Mouse (Mus musculus) heart, postnatal 0 days (tissue): ENCODE results near the gene Ak8. TPM values are rescaled to one million over a fixed set of nuclear protein-coding genes. Genes with fewer than 3 reads are reported as not detected.

Experiments used
- ATAC-seq: fragments of 200-750 bp; cut with Nextera tagmentation; 2 replicates; pipeline ENCODE4 v1.8.0; 2017; ENCODE audit warnings: low read depth, moderate number of reproducible peaks, moderate library complexity; ENCODE audit not compliant: insufficient read depth
- DNase-seq: peaks from one replicate; pipeline ENCODE4 v3.0.0-alpha.2; 2016; ENCODE audit warnings: low spot score
- H3K27ac ChIP-seq: fragments of 300-500 bp; sonication (generic); 2 replicates; pipeline ENCODE4 v1.5.1; 2014; ENCODE audit warnings: low read depth, mild to moderate bottlenecking
- H3K27me3 ChIP-seq: fragments of 300-500 bp; sonication (generic); 2 replicates; pipeline ENCODE4 v1.6.1; 2014; ENCODE audit warnings: low read length, mixed read lengths; ENCODE audit not compliant: control insufficient read depth, insufficient read depth
- H3K36me3 ChIP-seq: fragments of 300-500 bp; sonication (generic); replicated peaks from 2 replicates; pipeline ENCODE4 v1.6.1; 2014; ENCODE audit warnings: low read length, mixed read lengths; ENCODE audit not compliant: control insufficient read depth, insufficient read depth
- H3K4me1 ChIP-seq: fragments of 300-500 bp; sonication (generic); 2 replicates; pipeline ENCODE4 v1.6.1; 2014; ENCODE audit warnings: antibody characterized with exemption; ENCODE audit not compliant: control insufficient read depth, insufficient read depth
- H3K4me2 ChIP-seq: fragments of 300-500 bp; sonication (generic); 2 replicates; pipeline ENCODE4 v1.6.1; 2014; ENCODE audit warnings: low read depth, mild to moderate bottlenecking, low read length, moderate library complexity
- H3K4me3 ChIP-seq: fragments of 300-500 bp; sonication (generic); 2 replicates; pipeline ENCODE4 v1.5.1; 2014; ENCODE audit warnings: low read depth, low read length
- H3K9ac ChIP-seq: fragments of 300-500 bp; sonication (generic); replicated peaks from 2 replicates; pipeline ENCODE4 v1.6.1; 2014; ENCODE audit warnings: low read depth, low read length, mixed read lengths
- H3K9me3 ChIP-seq: fragments of 300-500 bp; sonication (generic); replicated peaks from 2 replicates; pipeline ENCODE4 v1.6.1; 2016; ENCODE audit warnings: low read length; ENCODE audit not compliant: control insufficient read depth
- CTCF ChIP-seq: IDR thresholded peaks from 2 replicates; pipeline ENCODE4 v1.5.1; 2016; ENCODE audit warnings: antibody characterized with exemption, control low read depth, low read depth
- EP300 ChIP-seq: IDR thresholded peaks from 2 replicates; pipeline ENCODE4 v1.6.1; 2016; ENCODE audit warnings: antibody characterized with exemption, low read depth
- WGBS: fragments of 180-500 bp; shearing (Covaris S2); extraction: QIAGEN DNeasy Blood & Tissue Kit; methylation state at CpG from one replicate; pipeline ENCODE4 v1.1.7; 2014; 5-methylcytosine and 5-hydroxymethylcytosine counted together
- polyA plus RNA-seq: library from polyadenylated mRNA; unstranded; fragments of >200 nt; fragmentation: Nextera tagmentation; extraction: Ambion mirVana; gene quantifications from 2 replicates; pipeline ENCODE4 v1.2.1, GENCODE M21; 2015
- total RNA-seq: library from RNA; depleted of rRNA; stranded (reverse); fragments of >200 nt; gene quantifications from 2 replicates; pipeline ENCODE4 v1.2.3, GENCODE M21; 2014; ENCODE audit warnings: low replicate concordance

The Ak8 gene
- total and polyA plus RNA-seq, 2 experiments from 2014 or later = 0.37 TPM; not detected in 1

GRCm38 (mm10) chr2:28685895-28686294 is 14.1 kb upstream of the Ak8 start:
- no peak overlapping the region for H3K4me3 ChIP-seq
- TF ChIP-seq EP300 = no peak
- no peaks in the 10 kb centered on the region for H3K4me1 ChIP-seq
- H3K9ac ChIP-seq = no peak overlapping the region
- peaks cover 71% of the 10 kb centered on the region for H3K36me3 ChIP-seq
- no peaks in the 10 kb centered on the region for H3K27me3 ChIP-seq
- ATAC-seq (no peak), DNase-seq (no peak)
- no peaks in the 10 kb centered on the region for H3K9me3 ChIP-seq
- 86% methylated on average over 7 of the region's 7 CpGs for WGBS
- H3K27ac ChIP-seq = no peak overlapping the region
- H3K4me2 ChIP-seq = no peak overlapping the region

GRCm38 (mm10) chr2:28688431-28688830 is 11.5 kb upstream of the Ak8 start:
- Histone ChIP-seq H3K27me3 (no peaks in the 10 kb centered on the region), H3K27ac (no peak overlapping the region), H3K9me3 (no peaks in the 10 kb centered on the region), H3K4me3 (no peak overlapping the region), H3K9ac (no peak overlapping the region), H3K4me2 (no peak overlapping the region), H3K4me1 (no peaks in the 10 kb centered on the region), H3K36me3 (peaks cover 46% of the 10 kb centered on the region)
- no peak; the same call in 1 of the 2 replicates for ATAC-seq
- no peak for DNase-seq
- 56% methylated on average over 3 of the region's 3 CpGs for WGBS
- TF ChIP-seq CTCF = peak; percentile 66
- TF ChIP-seq EP300 = no peak

- TF ChIP-seq CTCF = no peak
- no peak for TF ChIP-seq EP300
- Histone ChIP-seq H3K4me1 (no peaks in the 10 kb centered on the region), H3K27ac (no peak overlapping the region), H3K27me3 (no peaks in the 10 kb centered on the region), H3K4me2 (no peak overlapping the region), H3K4me3 (no peak overlapping the region), H3K36me3 (0 out of 2 replicates have a peak, but pooled peaks cover 4% of the 10 kb centered on the region), H3K9ac (no peak overlapping the region), H3K9me3 (no peaks in the 10 kb centered on the region)
- DNase-seq = no peak
- no peak for ATAC-seq
- 76% methylated on average over 9 of the region's 9 CpGs for WGBS
Measured at GRCm38 (mm10) chr2:28692692-28693091, 7.3 kb upstream of the Ak8 start.

GRCm38 (mm10) chr2:28698566-28698965 is 1.4 kb upstream of the Ak8 start:
- no peaks in the 10 kb centered on the region for H3K36me3 ChIP-seq
- no peak overlapping the region for H3K4me3 ChIP-seq
- 71% methylated on average over 5 of the region's 5 CpGs for WGBS
- TF ChIP-seq CTCF = no peak
- TF ChIP-seq EP300 = no peak
- ATAC-seq (no peak), DNase-seq (no peak)
- no peak overlapping the region for H3K9ac ChIP-seq
- peaks cover 7% of the 10 kb centered on the region for H3K4me1 ChIP-seq
- no peaks in the 10 kb centered on the region for H3K9me3 ChIP-seq
- H3K27ac ChIP-seq = no peak overlapping the region
- H3K4me2 ChIP-seq = no peak overlapping the region
- H3K27me3 ChIP-seq = 0 out of 2 replicates have a peak, but pooled peaks cover 4% of the 10 kb centered on the region

- Histone ChIP-seq H3K36me3 (no peaks in the 10 kb centered on the region), H3K9me3 (no peaks in the 10 kb centered on the region), H3K4me3 (no peak overlapping the region), H3K9ac (no peak overlapping the region), H3K27me3 (0 out of 2 replicates have a peak, but pooled peaks cover 4% of the 10 kb centered on the region), H3K4me2 (no peak overlapping the region), H3K27ac (no peak overlapping the region), H3K4me1 (peaks cover 7% of the 10 kb centered on the region)
- TF ChIP-seq CTCF = no peak
- TF ChIP-seq EP300 = no peak
- DNase-seq (no peak), ATAC-seq (no peak)
- WGBS = 53% methylated on average over 8 of the region's 8 CpGs
Measured at GRCm38 (mm10) chr2:28701646-28702262, 1.8 kb downstream of the Ak8 start.

GRCm38 (mm10) chr2:28706106-28706636 is 6.2 kb downstream of the Ak8 start:
- Histone ChIP-seq H3K9ac (no peak overlapping the region), H3K36me3 (no peaks in the 10 kb centered on the region), H3K4me3 (no peak overlapping the region), H3K27ac (no peak overlapping the region), H3K4me1 (no peaks in the 10 kb centered on the region), H3K27me3 (no peaks in the 10 kb centered on the region), H3K4me2 (no peak overlapping the region), H3K9me3 (no peaks in the 10 kb centered on the region)
- no peak for TF ChIP-seq EP300
- no peak for TF ChIP-seq CTCF
- ATAC-seq = no peak
- no peak for DNase-seq
- 58% methylated on average over 8 of the region's 8 CpGs for WGBS
